Mouse (Mus musculus) gastrocnemius, postnatal 36 days (tissue): Measurements from ENCODE around the gene Zcchc17. TPM values are rescaled to one million over a fixed set of nuclear protein-coding genes. Genes with fewer than 3 reads are reported as not detected.

Experiments used
- DNase-seq, 2 experiments: peaks; one replicate each; pipeline ENCODE4 v3.0.0; 2022
- intact Hi-C: fragments of 180-260 bp; cut with DNase I; formaldehyde crosslinking; loops from one replicate; pipeline ENCODE4 v1.15.1; 2025
- long read RNA-seq, 2 experiments: library from polyadenylated mRNA; stranded (forward); transcript quantifications; one replicate each; pipeline ENCODE4 v2.0.0; 2021
- total RNA-seq, 2 experiments: library from RNA; stranded (reverse); gene quantifications; 2 replicates each; pipeline ENCODE4 v1.2.3; 2021

Gene Zcchc17
- 10 to 100 TPM; 38.5 to 41.7 TPM for total RNA-seq
- long read RNA-seq, experiment 1, transcript Zcchc17-202 (8 exons, 2,113 nt) = major isoform, 87 of 128 reads
- long read RNA-seq, experiment 1, partial matches to known transcripts = 4 of 128 reads
- long read RNA-seq, experiment 1, other reads (novel, unspliced or antisense) = 37 of 128 reads
- long read RNA-seq, experiment 2, transcript Zcchc17-202 (8 exons, 2,113 nt) = major isoform, 111 of 150 reads
- long read RNA-seq, experiment 2, partial matches to known transcripts = 1 of 150 reads
- long read RNA-seq, experiment 2, other reads (novel, unspliced or antisense) = 38 of 150 reads

GRCm38 (mm10) chr4:130359486-130360237 is at the start of gene Zcchc17, which contains the start of gene Snrnp40:
Gene Zcchc17 (minus strand): TSS chr4:130359943.
Gene Snrnp40 (plus strand): TSS chr4:130360132.
- peak; percentile 94 to 98 for DNase-seq
- intact Hi-C loops = no loop called here

- no peak for DNase-seq
- intact Hi-C loops = no loop called here
Measured at GRCm38 (mm10) chr4:130391265-130391664, 31.5 kb upstream of the Zcchc17 start.

DNA sequence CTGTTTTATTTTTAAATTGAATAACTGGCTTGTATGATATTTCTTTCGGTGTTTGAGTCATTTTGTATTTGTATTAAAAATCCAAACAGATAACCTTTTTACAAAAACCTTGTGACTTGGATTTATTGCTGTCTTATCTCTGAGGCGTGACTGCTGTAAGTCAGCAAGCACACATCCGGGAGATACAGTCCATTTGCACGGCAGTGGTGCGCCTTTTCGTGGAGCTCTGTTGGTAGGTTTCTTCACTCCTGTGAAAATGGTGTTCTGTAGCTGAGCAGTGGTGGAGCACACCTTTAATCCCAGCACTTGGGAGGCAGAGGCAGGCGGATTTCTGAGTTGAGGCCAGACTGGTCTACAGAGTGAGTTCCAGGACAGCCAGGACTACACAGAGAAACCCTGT is 30.2 kb upstream of the Zcchc17 start:
- intact Hi-C loops = no loop called here
- DNase-seq = no peak

GRCm38 (mm10) chr4:130389496-130389895 is 29.8 kb upstream of the Zcchc17 start:
- DNase-seq = peak; percentile 58 to 80
- intact Hi-C loops = no loop called here

GRCm38 (mm10) chr4:130387256-130387655 is 27.5 kb upstream of the Zcchc17 start:
- peak; percentile 15 for DNase-seq
- intact Hi-C loops = no loop called here

- intact Hi-C loops = no loop called here
- no peak for DNase-seq
Measured at GRCm38 (mm10) chr4:130380418-130380817, 20.7 kb upstream of the Zcchc17 start.

DNA sequence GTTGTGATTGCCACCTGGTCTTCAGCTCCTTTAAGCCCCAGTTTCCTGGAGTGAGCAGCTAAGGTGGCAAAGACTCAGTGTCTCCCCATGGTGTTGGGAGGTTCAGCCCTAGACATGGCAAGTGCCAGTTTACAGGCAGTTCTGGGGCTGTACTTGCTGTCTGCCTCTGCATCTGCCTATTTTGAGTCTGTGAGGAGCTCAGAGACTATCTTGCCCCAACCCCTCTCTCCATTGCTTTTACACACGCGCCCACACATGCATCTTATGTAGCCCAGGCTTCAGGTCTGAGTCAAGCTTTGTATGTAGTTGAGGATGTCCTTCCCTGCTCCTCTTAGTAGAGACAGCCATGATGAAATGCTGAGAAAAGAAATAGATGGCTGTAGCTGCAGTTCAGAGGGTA is 19.4 kb upstream of the Zcchc17 start:
- intact Hi-C loops = no loop called here
- no peak for DNase-seq

- intact Hi-C loops = no loop called here
- DNase-seq = no peak
Measured at GRCm38 (mm10) chr4:130377500-130377899, 17.8 kb upstream of the Zcchc17 start.

- intact Hi-C loops = no loop called here
- DNase-seq = no peak
Measured at GRCm38 (mm10) chr4:130376675-130377074, 16.9 kb upstream of the Zcchc17 start.

DNA sequence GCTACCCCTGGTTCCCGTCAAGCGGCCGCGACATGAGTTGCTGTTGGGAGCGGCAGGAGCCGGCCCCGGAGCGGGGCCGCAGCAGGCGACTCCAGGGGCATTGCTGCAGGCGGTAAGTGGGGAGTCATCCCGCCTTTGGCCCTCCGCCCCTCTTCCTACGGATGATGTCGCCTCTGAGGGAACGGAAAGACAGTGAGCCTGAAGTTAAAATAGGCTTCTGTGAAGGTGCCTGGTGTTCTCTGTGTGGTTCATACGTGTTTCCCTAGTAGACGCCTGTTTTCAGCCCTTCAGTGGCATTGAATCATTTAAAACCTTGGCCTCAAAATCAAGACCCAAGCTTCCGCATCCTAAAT is 471 bp upstream of the Zcchc17 start:
- DNase-seq = no peak
- intact Hi-C loops = no loop called here

- DNase-seq = no peak
- intact Hi-C loops = no loop called here
Measured at GRCm38 (mm10) chr4:130357946-130358345, 1.8 kb downstream of the Zcchc17 start.

- intact Hi-C loops = no loop called here
Measured at GRCm38 (mm10) chr4:130352588-130352987, 7.2 kb downstream of the Zcchc17 start.

DNA sequence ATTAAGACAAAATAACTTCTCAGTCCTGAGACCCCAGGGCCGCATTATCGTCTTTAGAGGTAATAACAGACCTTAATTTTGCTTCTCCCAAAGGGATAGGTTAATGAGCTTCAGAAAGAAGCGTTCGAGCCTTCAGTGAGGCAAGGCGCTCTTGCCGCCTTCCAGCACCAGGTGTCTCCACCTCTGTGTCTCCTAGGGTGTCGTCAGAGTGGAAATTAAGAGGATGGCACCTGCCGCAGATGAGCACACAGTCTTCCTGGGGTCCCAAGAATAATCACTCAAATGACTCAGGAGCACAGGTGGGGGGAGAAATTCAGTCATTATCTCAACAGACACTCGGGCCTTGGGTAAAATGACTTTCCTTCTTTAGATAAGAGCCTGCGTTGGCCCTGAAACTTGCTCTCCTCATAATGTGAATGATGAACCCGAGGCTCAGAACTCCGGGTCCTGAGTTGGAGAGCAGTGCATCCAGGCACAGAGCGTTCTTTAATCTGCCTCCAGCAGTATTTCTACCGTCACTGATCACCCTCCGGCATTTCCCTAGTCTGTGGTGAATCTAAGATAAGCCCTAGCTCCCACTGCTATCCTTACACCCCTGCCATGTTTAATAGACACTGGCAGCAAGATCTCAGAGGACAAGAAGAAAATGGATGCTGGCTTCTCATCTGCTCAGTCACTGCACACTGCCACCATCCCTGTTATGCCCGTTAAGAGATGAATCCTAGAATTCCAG is 8.9 kb downstream of the Zcchc17 start:
- no peak for DNase-seq
- intact Hi-C loops = no loop called here

More at GRCm38 (mm10) chr4:130352588-130352987, 7.2 kb downstream of the Zcchc17 start:
- no peak for DNase-seq

DNA sequence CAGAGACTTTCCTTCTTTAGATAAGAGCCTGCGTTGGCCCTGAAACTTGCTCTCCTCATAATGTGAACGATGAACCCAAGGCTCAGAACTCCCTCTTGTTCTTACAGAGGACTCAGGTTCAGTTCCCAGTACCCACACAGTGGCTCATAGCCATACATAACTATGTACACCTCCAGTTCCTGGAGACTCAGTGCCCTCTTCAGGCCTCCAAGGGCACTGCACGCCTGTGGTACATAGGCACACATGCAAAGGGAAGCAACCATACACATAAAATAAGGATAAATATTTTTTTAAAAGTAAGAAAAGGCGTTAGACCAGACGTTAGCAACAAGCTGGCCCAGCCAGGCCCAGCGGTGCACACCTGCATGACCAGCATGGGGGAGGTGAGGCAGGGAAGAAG is 10.1 kb downstream of the Zcchc17 start:
- intact Hi-C loops = no loop called here
- DNase-seq = no peak

DNA sequence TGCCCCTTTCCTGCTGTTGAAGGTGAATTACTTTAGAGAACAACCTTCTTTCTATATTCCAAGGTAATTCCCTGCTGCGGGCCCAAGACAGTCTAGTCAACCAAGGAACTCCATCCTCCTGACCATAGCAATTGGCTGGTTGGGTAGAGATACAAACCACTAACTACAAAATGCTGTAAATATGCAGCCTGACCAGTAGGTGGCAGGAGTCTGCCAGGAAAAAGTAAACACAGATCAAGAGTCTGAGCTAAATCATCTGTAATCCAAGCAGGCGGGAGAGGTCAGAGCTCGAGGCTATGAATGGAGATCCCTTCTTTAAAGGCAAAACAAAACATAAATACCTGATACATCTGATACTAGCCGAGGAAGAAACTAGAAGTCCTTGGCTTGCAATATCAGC is 18.1 kb downstream of the Zcchc17 start:
- no peak for DNase-seq
- intact Hi-C loops = loop anchor here (1.0 kb wide), 1 partner anchor 193 kb away; no protein-coding TSS in a partner anchor

GRCm38 (mm10) chr4:130335867-130336266 is 23.9 kb downstream of the Zcchc17 start:
- intact Hi-C loops = no loop called here
- no peak for DNase-seq

GRCm38 (mm10) chr4:130327366-130327765 is 32.4 kb downstream of the Zcchc17 start:
- intact Hi-C loops = no loop called here
- no peak for DNase-seq

GRCm38 (mm10) chr4:130325446-130325845 is 34.3 kb downstream of the Zcchc17 start:
- DNase-seq = no peak
- intact Hi-C loops = no loop called here

DNA sequence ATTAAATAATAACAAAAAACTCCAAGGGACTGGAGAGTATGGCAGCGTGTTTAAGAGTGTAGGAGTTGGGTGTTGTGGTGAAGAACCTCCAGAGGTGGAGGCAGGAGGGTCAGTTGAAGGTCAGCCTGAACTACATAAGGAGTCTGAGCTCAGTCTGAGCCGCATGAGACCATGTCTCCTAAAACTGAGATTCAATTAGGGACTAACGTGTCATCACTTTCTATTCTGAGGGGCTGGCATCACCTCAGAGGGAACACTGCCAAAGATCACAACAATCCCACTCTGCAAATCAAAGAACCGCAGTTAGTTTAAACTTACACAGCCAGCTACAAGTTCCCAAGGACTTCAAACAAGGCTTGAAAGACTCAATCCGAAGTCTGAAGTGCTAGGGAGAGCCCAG is 36.1 kb downstream of the Zcchc17 start:
- no peak for DNase-seq

DNA sequence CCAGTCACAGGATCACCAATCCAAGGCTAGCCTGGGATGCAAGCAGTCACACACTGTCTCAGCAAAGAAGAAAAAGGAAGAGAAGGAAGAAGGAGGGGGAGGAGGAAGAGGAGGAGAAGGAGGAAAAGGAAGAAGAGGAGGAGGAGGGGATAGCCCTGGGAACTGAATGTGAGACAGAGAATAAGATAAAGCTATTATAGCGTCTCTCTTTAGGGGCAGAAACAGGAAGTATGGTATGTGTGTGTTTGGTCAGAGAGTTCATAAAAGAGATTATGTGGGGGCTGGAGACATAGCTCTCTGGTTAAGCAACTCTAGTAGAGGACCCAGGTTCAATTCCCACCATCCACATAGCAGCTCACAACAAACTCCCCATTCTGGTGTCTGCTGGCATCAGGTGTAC is 36.6 kb downstream of the Zcchc17 start:
- DNase-seq = no peak
- intact Hi-C loops = no loop called here

More for the DNA sequence above, 36.1 kb downstream of the Zcchc17 start:
- intact Hi-C loops = no loop called here

DNA sequence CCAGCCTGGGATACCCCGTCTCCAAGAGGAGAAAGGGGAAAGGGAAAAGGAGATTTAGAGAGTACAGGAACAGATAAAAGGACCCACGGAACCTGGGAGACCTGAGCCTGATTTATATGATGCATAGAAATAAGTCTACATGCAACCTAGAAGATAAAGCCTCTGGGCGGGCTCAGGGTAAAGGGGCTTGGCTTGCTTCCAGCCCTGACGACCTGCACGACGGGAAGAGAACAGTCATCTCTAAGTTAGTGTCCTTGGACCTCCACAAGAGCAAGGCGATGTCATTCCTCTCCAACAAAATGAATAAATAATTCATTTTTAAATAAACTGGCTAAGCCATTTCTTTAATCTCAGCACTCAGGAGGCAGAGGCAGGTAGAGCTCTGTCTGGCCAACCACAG is 37.2 kb downstream of the Zcchc17 start:
- intact Hi-C loops = no loop called here
- DNase-seq = no peak
